Mouse (Mus musculus) C2C12 (cell line): ENCODE results near the gene Pla2g6. TPM values are rescaled to one million over a fixed set of nuclear protein-coding genes. Genes with fewer than 3 reads are reported as not detected.

Experiments
- H3K27me3 ChIP-seq: one replicate; pipeline ENCODE4 v1.6.1; 2011; ENCODE audit not compliant: control insufficient read depth, insufficient read depth, insufficient read length
- H3K36me3 ChIP-seq: one replicate; pipeline ENCODE4 v1.6.1; 2011; ENCODE audit not compliant: control insufficient read depth, insufficient read depth
- H3K4me3 ChIP-seq: one replicate; pipeline ENCODE4 v1.5.1; 2011; ENCODE audit warnings: mild to moderate bottlenecking, control low read depth; ENCODE audit not compliant: poor library complexity, insufficient read depth, severe bottlenecking
- H3K79me2 ChIP-seq: one replicate; pipeline ENCODE4 v1.6.1; 2011; ENCODE audit not compliant: control insufficient read depth, insufficient read depth
- H3K79me3 ChIP-seq: one replicate; pipeline ENCODE4 v1.6.1; 2011; ENCODE audit warnings: low read depth, control low read depth
- H3ac ChIP-seq: one replicate; pipeline ENCODE3; 2011; ENCODE audit warnings: low read depth; ENCODE audit not compliant: control insufficient read depth, insufficient read length
- CEBPB ChIP-seq: IDR thresholded peaks from one replicate; pipeline ENCODE4 v1.6.1; 2011; ENCODE audit warnings: low read depth, mild to moderate bottlenecking, control low read depth, moderate library complexity
- CTCF ChIP-seq: IDR thresholded peaks from one replicate; pipeline ENCODE4 v1.5.1; 2011; ENCODE audit not compliant: control insufficient read depth, insufficient read depth, insufficient read length
- FOSL1 ChIP-seq: IDR thresholded peaks from one replicate; pipeline ENCODE4 v1.8.0; 2011; ENCODE audit warnings: mild to moderate bottlenecking, low read length; ENCODE audit not compliant: poor library complexity, insufficient read depth, severe bottlenecking
- MAX ChIP-seq: IDR thresholded peaks from one replicate; pipeline ENCODE4 v1.6.1; 2011; ENCODE audit warnings: mild to moderate bottlenecking, control low read depth
- MYOD1 ChIP-seq: IDR thresholded peaks from one replicate; pipeline ENCODE4 v1.6.1; 2011; ENCODE audit warnings: low read depth; ENCODE audit not compliant: control insufficient read depth, insufficient read length
- MYOG ChIP-seq: IDR thresholded peaks from one replicate; pipeline ENCODE4 v1.6.1; 2011; ENCODE audit not compliant: control insufficient read depth, insufficient read length; ENCODE audit errors: extremely low read depth
- USF1 ChIP-seq: IDR thresholded peaks from one replicate; pipeline ENCODE4 v1.6.1; 2011; ENCODE audit warnings: low read depth, mild to moderate bottlenecking, control low read depth, moderate library complexity
- polyA plus RNA-seq: library from polyadenylated mRNA; unstranded; fragments of >200 nt; fragmentation: generic; extraction: Trizol; gene quantifications from one replicate; pipeline ENCODE4 v1.2.1, GENCODE M21; 2012; ENCODE audit warnings: missing spikeins

Gene Pla2g6
- polyA plus RNA-seq, 1 experiment = 17.4 TPM

DNA sequence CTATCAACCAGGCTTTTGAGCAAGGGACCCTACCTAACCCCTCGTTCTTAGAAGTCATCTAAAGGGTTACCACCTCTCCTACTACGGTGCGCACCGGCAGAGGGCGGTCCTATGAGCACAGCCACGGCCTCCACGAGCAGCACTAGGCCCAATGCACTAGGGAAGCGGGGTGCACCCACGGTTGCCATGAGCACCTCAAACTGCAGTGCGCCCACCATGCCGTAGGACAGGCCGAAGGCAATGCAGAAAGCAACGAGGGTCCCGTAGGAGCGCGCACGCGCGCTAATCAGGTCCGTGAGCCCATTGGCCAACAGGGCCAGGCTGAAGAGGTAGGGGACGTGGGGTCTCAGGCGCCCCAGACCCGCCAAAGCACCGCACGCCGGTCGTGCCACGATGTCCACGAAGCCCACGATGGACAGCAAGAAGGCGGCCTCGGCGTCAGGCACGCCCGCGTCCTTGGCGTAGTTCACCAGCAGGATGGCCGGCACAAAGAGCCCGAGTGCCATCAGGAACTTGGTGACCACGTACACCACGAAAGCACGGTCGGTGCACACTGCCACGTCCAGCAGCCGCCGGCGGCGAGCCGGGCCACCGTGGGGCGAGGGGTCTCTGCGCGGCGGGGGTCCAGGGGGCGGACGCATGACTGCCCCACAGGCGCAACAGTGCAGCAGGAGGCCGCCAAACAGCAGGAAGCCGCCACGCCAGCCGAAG is 76.3 kb downstream of the Pla2g6 start:
- H3K36me3 ChIP-seq = no peaks in the 10 kb centered on the region
- TF ChIP-seq CEBPB (no peak), USF1 (no peak), MYOD1 (no peak), FOSL1 (no peak), MYOG (no peak), MAX (no peak), CTCF (no peak)
- H3K79me3 ChIP-seq = no peaks in the 10 kb centered on the region
- peaks cover 48% of the 10 kb centered on the region for H3K27me3 ChIP-seq
- no peaks in the 10 kb centered on the region for H3K79me2 ChIP-seq
- no peak overlapping the region for H3K4me3 ChIP-seq
- H3ac ChIP-seq = no peak overlapping the region

DNA sequence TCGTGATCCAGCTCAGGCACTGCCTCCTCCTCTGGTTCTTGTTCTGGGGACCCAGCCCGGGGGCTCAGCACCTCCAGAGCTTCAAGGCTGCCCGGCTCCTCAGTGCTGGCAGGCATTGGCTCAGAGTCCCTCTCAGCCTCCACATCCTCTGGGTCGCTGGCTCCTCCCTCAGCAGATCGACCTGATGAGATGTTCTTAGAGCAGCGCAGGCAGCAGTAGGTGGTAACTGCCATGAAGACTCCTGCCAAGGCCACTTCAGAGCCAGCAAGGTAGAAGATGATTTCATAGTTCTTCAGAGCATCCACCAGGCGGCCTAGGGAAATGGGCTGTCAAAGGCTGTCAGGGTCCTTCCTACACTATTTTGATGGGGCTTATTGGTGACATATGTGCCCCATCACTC is 77.0 kb downstream of the Pla2g6 start:
- H3K79me3 ChIP-seq = no peaks in the 10 kb centered on the region
- TF ChIP-seq MYOD1 (no peak), USF1 (no peak), MYOG (no peak), MAX (no peak), CEBPB (no peak), CTCF (no peak)
- no peaks in the 10 kb centered on the region for H3K36me3 ChIP-seq
- no peak overlapping the region for H3ac ChIP-seq
- peaks cover 48% of the 10 kb centered on the region for H3K27me3 ChIP-seq
- no peak overlapping the region for H3K4me3 ChIP-seq
- no peaks in the 10 kb centered on the region for H3K79me2 ChIP-seq

DNA sequence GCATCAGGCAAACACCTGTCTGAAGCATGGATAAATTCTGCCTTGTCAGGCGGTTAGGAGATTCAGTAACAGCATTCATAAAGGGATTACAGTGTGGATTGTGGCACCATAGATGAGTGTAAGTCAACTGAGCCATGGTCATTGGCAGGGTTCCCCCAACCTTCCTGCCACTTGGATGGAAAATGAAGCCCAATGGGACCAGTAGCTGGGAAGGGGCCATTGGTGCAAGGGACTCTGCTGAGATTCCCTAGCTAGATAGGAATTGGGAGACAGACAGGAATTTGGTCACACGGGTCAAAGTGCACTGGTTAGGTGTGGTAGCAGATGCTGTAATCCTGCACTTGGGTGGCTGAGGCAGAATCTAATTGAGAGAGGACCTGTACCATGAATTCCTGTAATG is 78.0 kb downstream of the Pla2g6 start:
- Histone ChIP-seq H3K79me3 (no peaks in the 10 kb centered on the region), H3K36me3 (no peaks in the 10 kb centered on the region), H3K27me3 (peaks cover 45% of the 10 kb centered on the region), H3K4me3 (no peak overlapping the region), H3K79me2 (no peaks in the 10 kb centered on the region), H3ac (no peak overlapping the region)
- TF ChIP-seq CTCF (no peak), MYOG (no peak), FOSL1 (no peak), MAX (no peak), USF1 (no peak), MYOD1 (no peak), CEBPB (no peak)

DNA sequence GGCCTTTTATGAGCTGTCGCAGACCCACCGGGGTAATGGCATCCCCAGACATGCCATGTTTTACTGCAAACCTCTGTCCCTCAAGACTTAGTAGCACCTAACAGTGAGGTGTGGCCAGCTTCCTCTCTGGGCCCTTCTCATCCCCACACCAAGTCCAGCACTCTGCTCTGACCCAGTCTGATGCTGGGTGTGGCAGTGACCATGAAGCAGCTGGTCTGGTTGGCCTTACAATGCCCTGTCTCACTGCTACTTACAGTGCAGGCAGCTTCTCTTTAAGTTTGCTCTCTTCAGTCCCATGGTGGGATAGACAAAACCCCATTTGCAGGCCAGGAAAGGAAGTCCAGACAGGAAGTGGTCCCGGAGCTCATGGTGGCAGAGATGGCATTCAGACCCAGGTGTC is 82.9 kb downstream of the Pla2g6 start:
- Histone ChIP-seq H3K79me2 (no peaks in the 10 kb centered on the region), H3K4me3 (no peak overlapping the region), H3K27me3 (no peaks in the 10 kb centered on the region), H3K36me3 (peaks cover 12% of the 10 kb centered on the region), H3ac (no peak overlapping the region), H3K79me3 (no peaks in the 10 kb centered on the region)
- TF ChIP-seq MYOD1 (no peak), MAX (no peak), USF1 (no peak), CEBPB (no peak)

DNA sequence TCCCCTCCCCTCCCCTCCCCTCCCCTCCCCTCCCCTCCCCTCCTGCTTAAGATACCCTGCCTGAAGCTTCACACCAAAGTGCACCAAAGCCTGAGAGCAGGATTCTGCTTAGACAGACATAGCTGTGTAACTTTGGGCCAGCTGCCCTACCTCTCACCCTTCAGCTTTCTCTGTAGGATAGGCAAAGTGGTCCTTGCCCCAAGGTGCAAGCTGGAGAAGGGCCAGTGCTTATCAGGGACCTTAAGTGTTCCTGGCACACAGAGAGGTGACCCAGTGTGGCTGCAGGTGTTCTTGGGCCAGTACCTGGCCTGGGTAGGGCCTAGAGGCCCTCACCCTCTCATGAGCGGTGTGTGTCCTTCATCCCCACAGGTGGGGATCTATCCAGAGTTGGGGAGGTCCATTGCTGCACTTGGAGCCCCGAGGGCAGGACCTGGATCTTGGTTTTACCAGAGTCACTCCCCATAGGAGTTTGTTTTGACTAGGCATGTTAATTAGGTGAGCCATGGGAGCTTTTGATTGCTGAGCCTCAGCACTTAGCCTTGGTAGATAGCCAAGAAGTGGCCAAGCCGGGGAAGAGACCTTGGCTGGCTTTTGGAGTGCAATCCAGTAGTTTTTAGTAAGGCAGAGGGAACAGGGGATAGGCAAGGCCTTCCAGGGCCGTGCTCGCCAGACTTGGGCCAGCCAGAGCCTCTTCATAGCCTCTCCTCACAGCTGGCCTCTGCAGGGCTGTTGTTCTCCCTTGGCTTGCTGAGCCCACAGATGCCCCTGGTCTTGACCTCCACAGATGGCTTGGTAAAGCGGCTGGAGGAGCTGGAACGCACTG is 83.9 kb downstream of the Pla2g6 start:
- H3K4me3 ChIP-seq = no peak overlapping the region
- no peaks in the 10 kb centered on the region for H3K79me3 ChIP-seq
- no peaks in the 10 kb centered on the region for H3K27me3 ChIP-seq
- H3K79me2 ChIP-seq = no peaks in the 10 kb centered on the region
- H3ac ChIP-seq = no peak overlapping the region
- H3K36me3 ChIP-seq = peaks cover 16% of the 10 kb centered on the region
- no peak for TF ChIP-seq CTCF
- no peak for TF ChIP-seq FOSL1
- no peak for TF ChIP-seq MYOG
- no peak for TF ChIP-seq MYOD1
- TF ChIP-seq CEBPB = no peak
